Mouse (Mus musculus) urinary bladder, postnatal 25 days (tissue): ENCODE data around the gene Lamp5.

Experiments
- DNase-seq: peaks from one replicate; pipeline ENCODE4 v3.0.0; 2022; ENCODE audit warnings: low spot score

Gene Lamp5

GRCm38 (mm10) chr2:136051688-136052289 is at the start of gene Lamp5:
Gene Lamp5 (plus strand): TSS chr2:136052239.
- no peak for DNase-seq

- no peak for DNase-seq
Observed at GRCm38 (mm10) chr2:136003836-136004235, 48.2 kb upstream of the Lamp5 start.

GRCm38 (mm10) chr2:136006280-136006679 is 45.8 kb upstream of the Lamp5 start:
- DNase-seq: no peak

GRCm38 (mm10) chr2:136012759-136013158 is 39.3 kb upstream of the Lamp5 start:
- DNase-seq: no peak

- no peak for DNase-seq
Observed at GRCm38 (mm10) chr2:136048464-136048863, 3.6 kb upstream of the Lamp5 start.

GRCm38 (mm10) chr2:136050793-136051615 is 1.0 kb upstream of the Lamp5 start:
- DNase-seq: no peak

GRCm38 (mm10) chr2:136057861-136058331 is 5.9 kb downstream of the Lamp5 start:
- DNase-seq: no peak

- DNase-seq: no peak
Observed at GRCm38 (mm10) chr2:136058398-136058797, 6.4 kb downstream of the Lamp5 start.

GRCm38 (mm10) chr2:136059029-136059669 is 7.1 kb downstream of the Lamp5 start:
- no peak for DNase-seq

- no peak for DNase-seq
Observed at GRCm38 (mm10) chr2:136064356-136064755, 12.3 kb downstream of the Lamp5 start.

- DNase-seq: no peak
Observed at GRCm38 (mm10) chr2:136095978-136096377, 43.9 kb downstream of the Lamp5 start.

- DNase-seq: no peak
Observed at GRCm38 (mm10) chr2:136097143-136097542, 45.1 kb downstream of the Lamp5 start.

GRCm38 (mm10) chr2:136107597-136107996 is 55.6 kb downstream of the Lamp5 start:
- no peak for DNase-seq

- no peak for DNase-seq
Observed at GRCm38 (mm10) chr2:136108124-136109037, 56.3 kb downstream of the Lamp5 start.

GRCm38 (mm10) chr2:136109038-136109363 is 57.0 kb downstream of the Lamp5 start:
- no peak for DNase-seq

GRCm38 (mm10) chr2:136113374-136113773 is 61.3 kb downstream of the Lamp5 start:
- DNase-seq: no peak

GRCm38 (mm10) chr2:136118006-136118405 is 66.0 kb downstream of the Lamp5 start:
- no peak for DNase-seq
